Mouse (Mus musculus) neural tube, embryonic 15.5 days (tissue): ENCODE data around the gene Adgrl1. TPM values are rescaled to one million over a fixed set of nuclear protein-coding genes. Genes with fewer than 3 reads are reported as not detected.

Source experiments
- ATAC-seq: fragments of 200-750 bp; cut with Nextera tagmentation; 2 replicates; pipeline ENCODE4 v1.8.0; 2017; ENCODE audit warnings: mild to moderate bottlenecking, moderate TSS enrichment, moderate library complexity; ENCODE audit not compliant: low FRiP score
- H3K27ac ChIP-seq: fragments of 300-500 bp; sonication (generic); replicated peaks from 2 replicates; pipeline ENCODE4 v1.5.1; 2015; ENCODE audit warnings: mild to moderate bottlenecking, inconsistent platforms
- H3K27me3 ChIP-seq: fragments of 300-500 bp; sonication (generic); replicated peaks from 2 replicates; pipeline ENCODE4 v1.6.1; 2015; ENCODE audit warnings: inconsistent platforms
- H3K36me3 ChIP-seq: fragments of 300-500 bp; sonication (generic); 2 replicates; pipeline ENCODE4 v1.6.1; 2015; ENCODE audit warnings: inconsistent platforms
- H3K4me1 ChIP-seq: fragments of 300-500 bp; sonication (generic); 2 replicates; pipeline ENCODE4 v1.6.1; 2015; ENCODE audit warnings: inconsistent platforms
- H3K4me2 ChIP-seq: fragments of 300-500 bp; sonication (generic); 2 replicates; pipeline ENCODE4 v1.6.1; 2015; ENCODE audit warnings: inconsistent platforms, mild to moderate bottlenecking, moderate library complexity
- H3K4me3 ChIP-seq: fragments of 300-500 bp; sonication (generic); replicated peaks from 2 replicates; pipeline ENCODE4 v1.5.1; 2015; ENCODE audit warnings: mild to moderate bottlenecking, inconsistent platforms
- H3K9ac ChIP-seq: fragments of 300-500 bp; sonication (generic); replicated peaks from 2 replicates; pipeline ENCODE4 v1.6.1; 2015; ENCODE audit warnings: mild to moderate bottlenecking, inconsistent platforms
- H3K9me3 ChIP-seq: fragments of 300-500 bp; sonication (generic); replicated peaks from 2 replicates; pipeline ENCODE4 v1.6.1; 2016; ENCODE audit warnings: inconsistent platforms
- WGBS: fragments of 180-500 bp; shearing (Covaris S2); methylation state at CpG from one replicate; pipeline ENCODE4 v1.1.7; 2015; ENCODE audit warnings: mixed read lengths; 5-methylcytosine and 5-hydroxymethylcytosine counted together
- polyA plus RNA-seq: library from polyadenylated mRNA; unstranded; fragments of >200 nt; fragmentation: Nextera tagmentation; extraction: Ambion mirVana; gene quantifications from 2 replicates; pipeline ENCODE4 v1.2.1, GENCODE M21; 2015

Adgrl1 gene
- polyA plus RNA-seq, 1 experiment from 2014 or later, result 54.1 TPM

DNA sequence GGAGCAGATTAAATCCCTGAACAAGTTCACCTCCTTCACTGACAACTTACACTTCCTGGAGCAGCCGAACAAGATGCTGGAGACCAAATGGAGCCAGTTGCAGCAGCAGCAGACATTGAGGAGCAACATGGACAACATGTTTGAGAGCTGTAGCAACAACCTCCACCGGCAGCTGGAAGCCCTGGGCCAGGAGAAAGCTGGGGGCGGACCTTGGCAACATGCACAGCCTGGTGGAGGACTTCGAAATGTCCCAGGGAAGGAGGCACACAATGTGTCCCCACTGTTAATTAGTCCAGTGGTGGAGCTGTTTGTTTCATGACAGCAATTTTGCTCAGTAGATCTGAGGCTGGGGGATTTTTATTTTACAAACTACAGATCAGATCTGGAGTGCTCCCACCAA lies 7.8 kb upstream of the Adgrl1 start:
- Histone ChIP-seq H3K9me3 (no peaks in the 10 kb centered on the region), H3K27me3 (peaks cover 23% of the 10 kb centered on the region), H3K4me2 (no peak overlapping the region), H3K4me3 (no peak overlapping the region), H3K36me3 (no peaks in the 10 kb centered on the region), H3K27ac (no peak overlapping the region), H3K4me1 (peaks cover 7% of the 10 kb centered on the region), H3K9ac (no peak overlapping the region)
- 69% methylated on average over 4 of the region's 4 CpGs for WGBS
- ATAC-seq, result no peak

GRCm38 (mm10) chr8:83893915-83894314 lies 6.0 kb upstream of the Adgrl1 start:
- H3K9me3 ChIP-seq, result no peaks in the 10 kb centered on the region
- no peak overlapping the region for H3K27ac ChIP-seq
- H3K36me3 ChIP-seq, result no peaks in the 10 kb centered on the region
- no peak overlapping the region for H3K4me2 ChIP-seq
- H3K4me1 ChIP-seq, result peaks cover 24% of the 10 kb centered on the region
- H3K4me3 ChIP-seq, result no peak overlapping the region
- H3K27me3 ChIP-seq, result peaks cover 23% of the 10 kb centered on the region
- WGBS, result 1% methylated on average over 5 of the region's 5 CpGs
- ATAC-seq, result no peak
- no peak overlapping the region for H3K9ac ChIP-seq

GRCm38 (mm10) chr8:83895894-83896293 lies 4.0 kb upstream of the Adgrl1 start:
- H3K4me1 ChIP-seq, result peaks cover 24% of the 10 kb centered on the region
- H3K27ac ChIP-seq, result no peak overlapping the region
- H3K4me2 ChIP-seq, result no peak overlapping the region
- no peaks in the 10 kb centered on the region for H3K9me3 ChIP-seq
- 9% methylated on average over 5 of the region's 5 CpGs for WGBS
- H3K4me3 ChIP-seq, result no peak overlapping the region
- no peaks in the 10 kb centered on the region for H3K36me3 ChIP-seq
- no peak overlapping the region for H3K9ac ChIP-seq
- H3K27me3 ChIP-seq, result peaks cover 23% of the 10 kb centered on the region
- ATAC-seq, result no peak

DNA sequence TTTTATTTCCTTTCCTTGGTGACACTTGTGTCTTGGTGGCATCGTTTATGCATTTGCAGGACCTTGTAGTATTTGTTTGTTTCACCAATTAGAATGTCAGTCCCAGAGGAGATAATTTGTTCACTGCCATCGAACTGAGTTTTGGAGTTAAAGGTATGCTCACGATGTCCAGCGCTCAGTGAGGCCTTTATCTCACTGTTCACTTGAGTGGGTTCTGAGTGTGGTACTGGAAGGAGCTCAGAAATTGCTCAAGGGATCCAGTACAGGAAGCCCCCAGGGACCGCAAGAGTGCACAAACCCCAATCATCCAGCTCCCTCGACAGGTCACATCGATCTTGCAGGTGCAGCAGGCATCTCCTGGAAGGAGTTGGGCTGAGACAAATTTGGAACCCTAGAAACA lies 3.4 kb upstream of the Adgrl1 start:
- Histone ChIP-seq H3K4me2 (peak overlapping the region; percentile 82; the same call in 1 of the 2 replicates), H3K9me3 (no peaks in the 10 kb centered on the region), H3K9ac (no peak overlapping the region), H3K36me3 (no peaks in the 10 kb centered on the region), H3K27me3 (peaks cover 23% of the 10 kb centered on the region), H3K4me3 (no peak overlapping the region), H3K4me1 (peaks cover 24% of the 10 kb centered on the region), H3K27ac (no peak overlapping the region)
- 88% methylated on average over 7 of the region's 7 CpGs for WGBS
- no peak for ATAC-seq

GRCm38 (mm10) chr8:83897211-83897610 lies 2.7 kb upstream of the Adgrl1 start:
- Histone ChIP-seq H3K4me1 (peaks cover 31% of the 10 kb centered on the region), H3K4me3 (peak overlapping the region; percentile 29), H3K36me3 (no peaks in the 10 kb centered on the region), H3K27ac (peak overlapping the region; percentile 54), H3K4me2 (peak overlapping the region; percentile 82), H3K9me3 (no peaks in the 10 kb centered on the region), H3K27me3 (peaks cover 23% of the 10 kb centered on the region), H3K9ac (peak overlapping the region; percentile 22)
- WGBS, result 2% methylated on average over 26 of the region's 26 CpGs
- no peak for ATAC-seq

GRCm38 (mm10) chr8:83898456-83898855 lies 1.4 kb upstream of the Adgrl1 start:
- H3K4me1 ChIP-seq, result peaks cover 43% of the 10 kb centered on the region
- H3K4me3 ChIP-seq, result peak overlapping the region; percentile 67
- peak overlapping the region; percentile 82 for H3K4me2 ChIP-seq
- no peak for ATAC-seq
- H3K9ac ChIP-seq, result peak overlapping the region; percentile 97
- no peaks in the 10 kb centered on the region for H3K36me3 ChIP-seq
- peak overlapping the region; percentile 100 for H3K27ac ChIP-seq
- H3K27me3 ChIP-seq, result peaks cover 17% of the 10 kb centered on the region
- no peaks in the 10 kb centered on the region for H3K9me3 ChIP-seq
- 4% methylated on average over 10 of the region's 10 CpGs for WGBS

DNA sequence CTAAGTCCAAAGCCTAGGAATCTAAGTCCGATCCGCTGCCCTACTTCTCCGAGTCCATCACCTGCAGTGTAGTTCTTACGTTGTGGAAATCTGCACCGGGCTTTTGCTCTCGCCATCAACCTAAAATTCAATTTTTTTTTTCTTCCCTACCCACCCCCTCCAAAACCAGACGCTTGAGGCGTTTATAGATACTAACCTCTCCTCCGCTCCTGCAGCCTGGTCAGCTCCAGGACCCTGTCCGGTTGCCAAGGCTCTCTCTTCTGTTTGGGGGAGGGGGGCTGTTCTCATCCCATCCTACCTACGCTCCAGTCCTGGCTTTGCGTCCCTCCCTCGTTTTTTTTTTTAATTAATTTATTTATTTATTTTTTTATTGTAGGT lies 931 bp upstream of the Adgrl1 start:
- peaks cover 49% of the 10 kb centered on the region for H3K4me1 ChIP-seq
- no peaks in the 10 kb centered on the region for H3K36me3 ChIP-seq
- H3K27ac ChIP-seq, result peak overlapping the region; percentile 100
- H3K27me3 ChIP-seq, result peaks cover 15% of the 10 kb centered on the region
- H3K4me3 ChIP-seq, result peak overlapping the region; percentile 67
- WGBS, result under 1% methylated on average over 13 of the region's 13 CpGs
- peak; percentile 21 for ATAC-seq
- H3K9me3 ChIP-seq, result no peaks in the 10 kb centered on the region
- peak overlapping the region; percentile 82 for H3K4me2 ChIP-seq
- peak overlapping the region; percentile 97 for H3K9ac ChIP-seq

- Histone ChIP-seq H3K4me1 (peaks cover 62% of the 10 kb centered on the region), H3K36me3 (no peaks in the 10 kb centered on the region), H3K9me3 (no peaks in the 10 kb centered on the region), H3K4me3 (peak overlapping the region; percentile 67), H3K27me3 (peaks cover 3% of the 10 kb centered on the region; the same call in 1 of the 2 replicates), H3K9ac (peak overlapping the region; percentile 97), H3K4me2 (peak overlapping the region; percentile 82), H3K27ac (peak overlapping the region; percentile 100)
- ATAC-seq, result peak; percentile 4; the same call in 1 of the 2 replicates
- WGBS, result under 1% methylated on average over 83 of the region's 100 CpGs
Observed at GRCm38 (mm10) chr8:83900266-83900956, 506 bp downstream of the Adgrl1 start.

DNA sequence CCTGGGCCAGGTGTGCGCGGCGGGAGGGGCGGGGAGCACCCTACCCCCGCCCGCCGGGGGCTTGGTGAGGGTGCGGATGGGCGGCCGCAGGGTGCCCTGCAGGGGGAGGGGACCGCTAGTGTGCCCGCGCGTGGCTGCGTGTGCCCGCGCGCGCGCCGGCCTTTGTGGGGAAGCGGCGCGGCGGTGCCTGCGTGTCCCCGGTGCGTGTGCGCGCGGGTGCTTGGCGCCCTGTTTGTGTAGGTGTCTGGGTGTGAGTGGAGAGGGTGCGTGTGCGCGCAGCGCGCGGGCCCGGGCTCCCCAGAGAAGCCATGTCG lies 1.0 kb downstream of the Adgrl1 start:
- H3K27me3 ChIP-seq, result no peaks in the 10 kb centered on the region
- under 1% methylated on average over 37 of the region's 40 CpGs for WGBS
- peak overlapping the region; percentile 97 for H3K9ac ChIP-seq
- H3K4me1 ChIP-seq, result peaks cover 67% of the 10 kb centered on the region
- H3K27ac ChIP-seq, result peak overlapping the region; percentile 100
- no peaks in the 10 kb centered on the region for H3K9me3 ChIP-seq
- peak overlapping the region; percentile 67 for H3K4me3 ChIP-seq
- no peaks in the 10 kb centered on the region; the same call in 1 of the 2 replicates for H3K36me3 ChIP-seq
- peak overlapping the region; percentile 82 for H3K4me2 ChIP-seq
- no peak for ATAC-seq

DNA sequence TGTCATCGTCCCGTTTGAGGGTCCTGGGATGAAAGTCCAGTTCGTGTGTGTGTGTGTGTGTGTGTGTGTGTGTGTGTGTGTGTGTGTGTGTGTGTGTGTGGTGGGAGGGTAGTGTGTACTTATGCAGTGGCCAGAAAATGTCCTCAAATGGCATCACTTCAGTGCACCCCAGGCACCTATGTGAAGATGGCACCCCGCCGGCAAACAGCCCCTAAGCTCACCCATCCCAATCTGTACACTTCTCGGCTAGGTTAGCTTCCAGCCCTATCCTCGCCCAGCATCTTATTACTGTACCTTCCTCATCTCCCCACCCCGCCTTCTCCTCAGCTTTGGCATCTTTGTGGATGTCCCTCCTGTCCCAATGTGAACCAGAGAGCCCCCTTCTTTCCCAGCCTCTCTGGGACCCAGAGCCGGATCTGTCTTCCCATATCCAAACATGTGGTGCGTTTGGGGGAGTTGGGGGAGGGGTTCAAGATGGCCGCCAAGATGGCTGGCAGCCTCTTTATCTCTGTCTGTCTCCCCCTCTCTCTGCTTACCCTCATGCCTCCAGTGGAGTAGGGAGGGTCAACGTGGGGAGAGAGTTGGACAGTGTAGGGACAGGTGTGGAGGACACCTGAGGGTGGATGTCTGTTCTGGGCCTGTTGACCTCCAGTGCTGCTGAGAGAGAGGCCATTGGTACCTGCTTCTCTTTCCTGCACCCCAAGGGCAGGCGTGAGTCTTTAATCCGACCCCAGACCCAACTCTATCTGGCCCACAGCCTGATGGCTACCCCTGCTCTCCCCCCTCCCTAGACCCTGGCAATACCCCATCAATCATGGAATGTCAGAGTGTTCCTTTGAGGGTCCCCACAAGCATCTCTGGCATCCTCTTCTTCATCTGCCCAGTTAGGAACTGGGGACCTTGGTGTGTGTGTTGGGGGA lies 1.9 kb downstream of the Adgrl1 start:
- peaks cover 71% of the 10 kb centered on the region for H3K4me1 ChIP-seq
- peak overlapping the region; percentile 82 for H3K4me2 ChIP-seq
- peak overlapping the region; percentile 67 for H3K4me3 ChIP-seq
- WGBS, result 9% methylated on average over 14 of the region's 14 CpGs
- no peaks in the 10 kb centered on the region; the same call in 1 of the 2 replicates for H3K36me3 ChIP-seq
- no peaks in the 10 kb centered on the region for H3K27me3 ChIP-seq
- peak overlapping the region; percentile 97 for H3K9ac ChIP-seq
- no peaks in the 10 kb centered on the region for H3K9me3 ChIP-seq
- ATAC-seq, result no peak
- H3K27ac ChIP-seq, result peak overlapping the region; percentile 100

- peak overlapping the region; percentile 24 for H3K9ac ChIP-seq
- peak overlapping the region; percentile 67 for H3K4me3 ChIP-seq
- no peaks in the 10 kb centered on the region for H3K27me3 ChIP-seq
- H3K27ac ChIP-seq, result no peak overlapping the region; the same call in 1 of the 2 replicates
- ATAC-seq, result no peak
- no peaks in the 10 kb centered on the region; the same call in 1 of the 2 replicates for H3K36me3 ChIP-seq
- peak overlapping the region; percentile 82 for H3K4me2 ChIP-seq
- WGBS, result 13% methylated on average over 12 of the region's 13 CpGs
- no peaks in the 10 kb centered on the region for H3K9me3 ChIP-seq
- H3K4me1 ChIP-seq, result peaks cover 70% of the 10 kb centered on the region
Observed at GRCm38 (mm10) chr8:83902961-83903666, 3.2 kb downstream of the Adgrl1 start.
